Mouse (Mus musculus): ENCODE data around the gene Sytl3. TPM values are rescaled to one million over a fixed set of nuclear protein-coding genes. Genes with fewer than 3 reads are reported as not detected.
"Not testable (repeated sequence)": the region's sequence is repeated elsewhere in the genome, so short reads cannot be mapped to it uniquely, and the experiment has no call there.

The Sytl3 gene
- total RNA-seq, 2 experiments from 2014 or later, result 0.45 to 0.48 TPM

- intact Hi-C loops (cut with DNase I); DNase-seq: not testable (repeated sequence)
These were observed 27.5 kb downstream of the Sytl3 start for GRCm38 (mm10) chr17:6686299-6686971.

GRCm38 (mm10) chr17:6689344-6689743 lies 30.5 kb downstream of the Sytl3 start:
- intact Hi-C loops (cut with DNase I); DNase-seq: not testable (repeated sequence)

- intact Hi-C loops (cut with DNase I), result loop anchor here (10.0 kb wide), 1 partner anchor 203 kb away; no protein-coding TSS in a partner anchor
- peak; percentile 93 to 97 for DNase-seq
These were observed 32.7 kb downstream of the Sytl3 start for GRCm38 (mm10) chr17:6691596-6691995.

- intact Hi-C loops (cut with DNase I), result loop anchor here (10.0 kb wide), 1 partner anchor 199 kb away; no protein-coding TSS in a partner anchor
- DNase-seq, result not testable (repeated sequence)
These were observed 36.8 kb downstream of the Sytl3 start for GRCm38 (mm10) chr17:6695712-6696111.

- intact Hi-C loops (cut with DNase I), result loop anchor here (10.0 kb wide), 1 partner anchor 198 kb away; no protein-coding TSS in a partner anchor
- not testable (repeated sequence) for DNase-seq
These were observed 37.6 kb downstream of the Sytl3 start for GRCm38 (mm10) chr17:6696521-6696920.

GRCm38 (mm10) chr17:6697224-6697775 lies 38.4 kb downstream of the Sytl3 start:
- intact Hi-C loops (cut with DNase I), result loop anchor here (10.0 kb wide), 1 partner anchor 198 kb away; no protein-coding TSS in a partner anchor
- DNase-seq, result peak; percentile 58 to 65

- DNase-seq, result not testable (repeated sequence)
- intact Hi-C loops (cut with DNase I), result loop anchor here (10.0 kb wide), 1 partner anchor 195 kb away; no protein-coding TSS in a partner anchor
These were observed 40.6 kb downstream of the Sytl3 start for GRCm38 (mm10) chr17:6699502-6699901.

- intact Hi-C loops (cut with DNase I), result not testable (repeated sequence)
These were observed 41.2 kb downstream of the Sytl3 start for GRCm38 (mm10) chr17:6700077-6700476.

GRCm38 (mm10) chr17:6702625-6703221 lies 43.8 kb downstream of the Sytl3 start:
- DNase-seq; intact Hi-C loops (cut with DNase I): not testable (repeated sequence)

More at GRCm38 (mm10) chr17:6700077-6700476, 41.2 kb downstream of the Sytl3 start:
- not testable (repeated sequence) for DNase-seq

GRCm38 (mm10) chr17:6703381-6704270 lies 44.7 kb downstream of the Sytl3 start:
- intact Hi-C loops (cut with DNase I); DNase-seq: not testable (repeated sequence)

- DNase-seq; intact Hi-C loops (cut with DNase I): not testable (repeated sequence)
These were observed 47.6 kb downstream of the Sytl3 start for GRCm38 (mm10) chr17:6706448-6706847.

- intact Hi-C loops (cut with DNase I), result not testable (repeated sequence)
These were observed 48.5 kb downstream of the Sytl3 start for GRCm38 (mm10) chr17:6707422-6707821.

GRCm38 (mm10) chr17:6708194-6708593 lies 49.3 kb downstream of the Sytl3 start:
- intact Hi-C loops (cut with DNase I); DNase-seq: not testable (repeated sequence)

More at GRCm38 (mm10) chr17:6707422-6707821, 48.5 kb downstream of the Sytl3 start:
- not testable (repeated sequence) for DNase-seq

GRCm38 (mm10) chr17:6713483-6713882 lies 54.6 kb downstream of the Sytl3 start:
- intact Hi-C loops (cut with DNase I); DNase-seq: not testable (repeated sequence)

- intact Hi-C loops (cut with DNase I); DNase-seq: not testable (repeated sequence)
These were observed 55.1 kb downstream of the Sytl3 start for GRCm38 (mm10) chr17:6713944-6714343.

- intact Hi-C loops (cut with DNase I), result no loop called here
- no peak for DNase-seq
These were observed 69.2 kb downstream of the Sytl3 start for GRCm38 (mm10) chr17:6727996-6728610.

GRCm38 (mm10) chr17:6729244-6729742 lies 70.4 kb downstream of the Sytl3 start:
- DNase-seq, result no peak
- intact Hi-C loops (cut with DNase I), result no loop called here

GRCm38 (mm10) chr17:6731132-6731531 lies 72.2 kb downstream of the Sytl3 start:
- no peak for DNase-seq
- intact Hi-C loops (cut with DNase I), result no loop called here

GRCm38 (mm10) chr17:6731634-6732033 lies 72.7 kb downstream of the Sytl3 start:
- intact Hi-C loops (cut with DNase I), result no loop called here
- no peak for DNase-seq

GRCm38 (mm10) chr17:6732665-6733064 lies 73.8 kb downstream of the Sytl3 start:
- intact Hi-C loops (cut with DNase I), result no loop called here

More at GRCm38 (mm10) chr17:6732665-6733064, 73.8 kb downstream of the Sytl3 start:
- DNase-seq, result no peak
